Comparison of ENCODE assay signal across 8 mouse cellular contexts in the genomic region with DNA sequence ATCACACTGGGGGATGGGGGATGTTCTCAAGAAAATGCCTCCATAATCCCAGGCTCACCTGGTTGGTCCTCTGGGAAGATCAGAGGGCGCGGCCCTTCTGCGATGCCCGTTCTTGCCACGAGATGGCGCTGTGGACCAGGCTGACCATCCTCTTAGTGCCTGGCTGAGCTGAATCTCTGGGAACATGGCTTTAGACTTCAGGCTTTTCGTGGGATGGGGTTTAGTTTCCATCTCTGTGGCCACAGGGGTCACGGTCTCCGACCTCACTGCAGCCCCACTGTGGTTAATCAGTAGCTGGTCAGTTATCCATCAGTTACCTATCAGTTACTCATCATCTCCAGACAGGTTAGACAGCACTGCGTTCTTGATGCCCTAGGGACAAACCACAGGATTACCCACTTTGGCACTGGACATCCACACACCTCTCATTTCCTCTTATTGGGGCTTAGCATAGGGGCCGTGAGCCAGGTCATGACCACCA.
DNase-seq lines count a peak whose midpoint lies in the region; ATAC-seq and TF ChIP-seq lines count a peak whose summit lies in the region.

No protein-coding gene starts in this region.

- no peak overlapping the region for H3K4me2 ChIP-seq in forebrain, postnatal 0 days (ENCODE audit: low read depth)
- no peak overlapping the region for H3K4me2 ChIP-seq in hindbrain, embryonic 11.5 days (replicated peaks; ENCODE audit: low read depth, low read length)
- no peak overlapping the region for H3K4me2 ChIP-seq in lung, postnatal 0 days (replicated peaks; ENCODE audit: low read depth, low read length)

- 11% methylated on average over 11 of the region's 11 CpGs for WGBS in cerebellum, adult 2 months
- 10% methylated on average over 11 of the region's 11 CpGs for WGBS in forebrain, postnatal 0 days
- 10% methylated on average over 11 of the region's 11 CpGs for WGBS in hindbrain, embryonic 11.5 days
- 7% methylated on average over 11 of the region's 11 CpGs for WGBS in lung, postnatal 0 days

- H3K36me3 ChIP-seq in forebrain, postnatal 0 days (ENCODE audit: insufficient read depth) = no peaks in the 10 kb centered on the region
- H3K36me3 ChIP-seq in hindbrain, embryonic 11.5 days (ENCODE audit: control insufficient read depth, insufficient read depth, low read length) = no peaks in the 10 kb centered on the region
- no peaks in the 10 kb centered on the region for H3K36me3 ChIP-seq in lung, postnatal 0 days (ENCODE audit: insufficient read depth, low read length)

- no peak overlapping the region for H3K4me3 ChIP-seq in cerebellum, adult 2 months (replicated peaks; ENCODE audit: insufficient read depth, low read depth, low read length)
- no peak overlapping the region for H3K4me3 ChIP-seq in forebrain, postnatal 0 days (ENCODE audit: low read depth, low read length)
- no peak overlapping the region for H3K4me3 ChIP-seq in hindbrain, embryonic 11.5 days (ENCODE audit: low read depth, low read length)
- H3K4me3 ChIP-seq in lung, postnatal 0 days (ENCODE audit: low read depth, low read length) = no peak overlapping the region

- peak; percentile 69 for ATAC-seq in forebrain, postnatal 0 days
- ATAC-seq in hindbrain, embryonic 11.5 days (ENCODE audit: low FRiP score) = peak; percentile 68
- peak; percentile 39 for ATAC-seq in lung, postnatal 0 days

- no peak for TF ChIP-seq POLR2A in cerebellum, adult 2 months (IDR thresholded peaks at IDR 0.05; ENCODE audit: borderline replicate concordance, insufficient read depth, low read length)

- H3K27me3 ChIP-seq in cerebellum, adult 2 months (ENCODE audit: control insufficient read depth, insufficient read depth, low read length) = no peaks in the 10 kb centered on the region
- no peaks in the 10 kb centered on the region for H3K27me3 ChIP-seq in forebrain, postnatal 0 days (ENCODE audit: insufficient read depth, low read length)
- H3K27me3 ChIP-seq in hindbrain, embryonic 11.5 days (ENCODE audit: control insufficient read depth, insufficient read depth, low read length) = no peaks in the 10 kb centered on the region
- H3K27me3 ChIP-seq in lung, postnatal 0 days (replicated peaks; ENCODE audit: insufficient read depth, low read length) = no peaks in the 10 kb centered on the region

- peak; percentile 83 for DNase-seq in NIH3T3 (ENCODE audit: low read depth)
- DNase-seq in cerebellum, adult 2 months = peak; percentile 47 to 78
- DNase-seq in forebrain, postnatal 0 days = peak; percentile 87
- DNase-seq in hindbrain, embryonic 11.5 days (ENCODE audit: low spot score) = peak; percentile 91
- DNase-seq in layer of hippocampus, postnatal 14 days (ENCODE audit: low spot score in 2 of 2) = peak; percentile 75 to 82
- peak; percentile 79 for DNase-seq in lung, postnatal 0 days (ENCODE audit: low spot score)
- DNase-seq in retina, embryonic 14.5 days (ENCODE audit: low spot score) = peak; percentile 90
- peak; percentile 83 for DNase-seq in urinary bladder, adult 2 months (ENCODE audit: low spot score)

- H3K9me3 ChIP-seq in forebrain, postnatal 0 days (ENCODE audit: low read length) = no peaks in the 10 kb centered on the region
- H3K9me3 ChIP-seq in hindbrain, embryonic 11.5 days (ENCODE audit: control insufficient read depth, low read length) = no peaks in the 10 kb centered on the region
- H3K9me3 ChIP-seq in lung, postnatal 0 days (ENCODE audit: low read length) = no peaks in the 10 kb centered on the region

- no peak for TF ChIP-seq EP300 in lung, postnatal 0 days (IDR thresholded peaks at IDR 0.05)

- no peak overlapping the region for H3K9ac ChIP-seq in forebrain, postnatal 0 days
- H3K9ac ChIP-seq in hindbrain, embryonic 11.5 days (ENCODE audit: low read depth, low read length) = no peak overlapping the region
- H3K9ac ChIP-seq in lung, postnatal 0 days (replicated peaks; ENCODE audit: low read depth) = no peak overlapping the region

- TF ChIP-seq CTCF in cerebellum, adult 2 months (IDR thresholded peaks at IDR 0.05; ENCODE audit: borderline replicate concordance, insufficient read depth, low read depth, low read length) = peak; percentile 98
- peak; percentile 100 for TF ChIP-seq CTCF in forebrain, postnatal 0 days (IDR thresholded peaks at IDR 0.05; ENCODE audit: low read depth)
- peak; percentile 100 for TF ChIP-seq CTCF in lung, postnatal 0 days (IDR thresholded peaks at IDR 0.05)

- no peaks in the 10 kb centered on the region for H3K4me1 ChIP-seq in cerebellum, adult 2 months (ENCODE audit: control insufficient read depth, insufficient read depth, low read length)
- H3K4me1 ChIP-seq in forebrain, postnatal 0 days (ENCODE audit: insufficient read depth) = peaks cover 12% of the 10 kb centered on the region; the same call in 1 of the 2 replicates
- H3K4me1 ChIP-seq in hindbrain, embryonic 11.5 days (replicated peaks; ENCODE audit: control insufficient read depth, insufficient read depth, low read length) = no peaks in the 10 kb centered on the region
- H3K4me1 ChIP-seq in lung, postnatal 0 days (ENCODE audit: insufficient read depth, low read depth, low read length) = peaks cover 3% of the 10 kb centered on the region; the same call in 1 of the 2 replicates

- H3K27ac ChIP-seq in cerebellum, adult 2 months (ENCODE audit: insufficient read depth, low read length) = no peak overlapping the region
- H3K27ac ChIP-seq in forebrain, postnatal 0 days (ENCODE audit: low read depth, low read length) = 0 out of 2 replicates have a peak overlapping the region, but pooled peaks have one; percentile 35
- H3K27ac ChIP-seq in hindbrain, embryonic 11.5 days (ENCODE audit: low read depth, low read length) = no peak overlapping the region
- no peak overlapping the region for H3K27ac ChIP-seq in lung, postnatal 0 days (ENCODE audit: low read length)
